Mouse (Mus musculus) gastrocnemius, postnatal 10 days (tissue): Measurements from ENCODE around the gene Cd70. TPM values are rescaled to one million over a fixed set of nuclear protein-coding genes. Genes with fewer than 3 reads are reported as not detected.
A peak's percentile ranks its signal among the peaks of the same experiment; 100 is the strongest.

Experiments
- DNase-seq: peaks from one replicate; pipeline ENCODE4 v3.0.0; 2021; ENCODE audit warnings: mixed read lengths
- total RNA-seq, 2 experiments: library from RNA; stranded (reverse); gene quantifications; 2 replicates each; pipeline ENCODE4 v1.2.3; 2021

Gene Cd70
- total RNA-seq, 2 experiments from 2014 or later: not detected

DNA sequence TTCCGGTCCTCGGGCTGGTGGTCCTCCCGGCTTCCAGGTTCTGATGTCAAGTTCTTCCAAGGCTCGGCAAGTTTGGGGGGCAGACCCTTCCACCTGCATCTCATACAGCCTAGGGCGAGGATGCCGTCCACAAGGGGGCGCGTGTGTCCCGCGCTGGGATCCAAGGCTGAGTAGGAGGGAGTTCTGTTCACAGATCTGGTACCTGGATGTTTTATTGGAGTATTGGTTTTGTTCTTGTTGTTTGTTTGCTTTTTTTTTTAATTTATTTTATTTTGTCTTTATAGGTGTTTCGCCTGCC is 53.0 kb downstream of the Cd70 start:
- peak; percentile 87 for DNase-seq

Other genes with a start within 250 kb of the Cd70 start
- 10 to 100 TPM; 15.5 to 23.1 TPM for gene Mllt1, start 214.4 kb downstream of the Cd70 start, total RNA-seq
- not detected for gene Acer1, start 167.7 kb downstream of the Cd70 start, total RNA-seq
- 10 to 100 TPM; 32.7 to 34.9 TPM for gene Clpp, start 159.5 kb downstream of the Cd70 start, total RNA-seq
- gene Alkbh7, start 152.4 kb downstream of the Cd70 start, total RNA-seq: 10 to 100 TPM; 29.5 to 33.5 TPM
- not detected for gene Pspn, start 149.8 kb downstream of the Cd70 start, total RNA-seq
- 10 to 100 TPM; 24.3 to 28.0 TPM for gene Gtf2f1, start 138.5 kb downstream of the Cd70 start, total RNA-seq
- gene Gm17949, start 138.3 kb downstream of the Cd70 start, total RNA-seq: not detected
- 10 to 100 TPM; 47.0 to 57.4 TPM for gene Khsrp, start 118.3 kb downstream of the Cd70 start, total RNA-seq
- gene Slc25a41, start 108.1 kb downstream of the Cd70 start, total RNA-seq: not detected
- under 1 TPM; 0.54 to 0.81 TPM for gene Crb3, start 90.7 kb downstream of the Cd70 start, total RNA-seq
- 10 to 100 TPM; 42.1 to 50.9 TPM for gene Slc25a23, start 89.9 kb downstream of the Cd70 start, total RNA-seq
- under 1 TPM; 0.52 to 0.79 TPM for gene Dennd1c, start 71.3 kb downstream of the Cd70 start, total RNA-seq
- 1 to 10 TPM; 4.2 to 4.6 TPM for gene Tubb4a, start 62.0 kb downstream of the Cd70 start, total RNA-seq
- gene Tnfsf9, start 44.5 kb downstream of the Cd70 start, total RNA-seq: under 1 TPM; 0.42 to 0.95 TPM
- under 1 TPM in 1 of 2 experiments, not detected in 1; 0.14 TPM for gene Tnfsf14, start 44.4 kb upstream of the Cd70 start, total RNA-seq
- gene C3, start 78.4 kb upstream of the Cd70 start, total RNA-seq: 1 to 10 TPM; 1.6 to 3.5 TPM
- 10 to 100 TPM; 22.0 to 23.8 TPM for gene Gpr108, start 98.7 kb upstream of the Cd70 start, total RNA-seq
- 10 to 100 TPM; 69.1 to 74.4 TPM for gene Trip10, start 99.7 kb upstream of the Cd70 start, total RNA-seq
- gene Vav1, start 129.3 kb upstream of the Cd70 start, total RNA-seq: 1 to 10 TPM; 1.5 to 2.4 TPM
- gene Adgre1, start 208.9 kb upstream of the Cd70 start, total RNA-seq: 1 to 10 TPM; 4.0 to 7.1 TPM